Mouse (Mus musculus) central nervous system, embryonic 18 days (tissue): ENCODE results near the gene Phykpl. TPM values are rescaled to one million over a fixed set of nuclear protein-coding genes. Genes with fewer than 3 reads are reported as not detected.

Source experiments
- polyA plus RNA-seq: library from polyadenylated mRNA; depleted of rRNA; stranded (reverse); fragments of >200 nt; gene quantifications from 2 replicates; pipeline ENCODE4 v1.2.3, GENCODE M21; 2012; rRNA removed

Gene Phykpl
- 6.6 and 7.3 TPM in 2 replicates for polyA plus RNA-seq

DNA sequence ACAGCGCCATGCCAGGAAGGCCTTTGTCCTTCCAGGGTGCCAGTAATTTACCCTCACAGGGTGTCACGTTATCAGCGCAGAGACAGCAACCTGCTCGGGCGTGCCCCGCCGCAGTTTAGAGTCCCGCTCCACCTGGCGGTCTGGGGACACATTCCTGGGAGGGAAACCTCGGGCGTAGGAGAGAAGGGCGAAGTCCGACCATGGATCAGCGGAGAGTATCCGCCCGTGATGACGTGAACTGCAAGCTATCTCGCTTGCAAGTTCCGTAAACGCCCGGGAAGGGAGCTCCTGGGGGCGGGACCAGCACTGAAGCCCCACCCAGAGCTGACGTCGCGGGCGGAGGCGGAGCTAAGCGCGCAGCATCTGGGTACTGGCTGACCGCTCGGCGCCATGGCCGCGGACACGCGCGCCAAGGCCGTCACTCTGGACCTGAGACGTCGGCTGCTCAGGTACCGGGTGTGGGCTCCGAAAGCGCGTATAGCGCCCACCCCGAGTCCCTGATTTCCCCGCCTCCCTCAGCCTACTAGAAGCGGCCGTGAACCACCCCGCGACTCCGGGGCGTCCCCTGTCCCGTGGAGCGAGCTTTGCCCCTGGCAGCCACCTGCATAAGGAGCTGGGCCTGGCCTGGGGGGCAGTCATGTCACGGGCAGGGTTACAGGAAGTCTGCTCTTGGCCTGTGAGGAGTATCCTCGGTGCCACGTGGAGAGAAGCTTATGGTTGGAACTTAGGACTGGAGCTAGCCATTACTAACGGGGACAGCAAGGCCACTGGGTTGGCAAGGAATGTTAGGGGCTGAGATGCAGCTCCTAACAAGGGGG, at the start of gene Phykpl:
TSS of gene Phykpl (plus strand) at position 327 of the 818 bp plus-strand sequence.

DNA sequence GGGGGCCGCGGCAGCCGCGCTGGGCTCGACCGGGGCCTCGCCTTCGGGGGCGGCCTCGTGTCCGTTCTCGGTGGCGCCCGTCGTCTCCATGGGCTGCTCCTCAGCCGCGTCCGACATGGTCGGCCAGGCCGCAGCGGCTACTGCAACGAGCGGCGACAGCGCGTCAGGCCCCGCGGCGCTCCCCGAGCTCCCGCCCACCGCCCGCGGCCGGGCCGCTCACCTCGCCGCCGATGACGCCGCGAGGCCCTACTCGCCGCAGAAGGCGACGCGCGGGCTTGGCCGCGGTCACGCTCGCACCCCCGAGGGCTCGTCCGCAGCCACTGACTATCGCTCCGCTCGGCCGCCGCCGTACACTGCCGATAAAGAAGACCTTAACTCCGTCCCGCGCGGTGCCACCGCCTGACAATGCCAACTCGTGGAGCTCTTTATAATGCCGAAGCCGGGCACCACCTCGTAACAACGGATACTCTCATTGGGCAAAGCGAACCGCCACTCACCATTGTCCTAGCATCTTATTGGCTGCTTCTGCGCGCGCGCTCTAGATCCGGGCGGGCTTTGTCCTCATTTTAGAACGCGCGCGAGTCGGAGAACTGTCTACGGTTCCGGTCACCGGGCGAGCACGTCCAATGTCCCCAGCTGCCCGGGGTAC, 22.0 kb downstream of the Phykpl start, which contains the start of gene Hnrnpab:
TSS of gene Hnrnpab (minus strand) at position 401 of the 649 bp plus-strand sequence.

DNA sequence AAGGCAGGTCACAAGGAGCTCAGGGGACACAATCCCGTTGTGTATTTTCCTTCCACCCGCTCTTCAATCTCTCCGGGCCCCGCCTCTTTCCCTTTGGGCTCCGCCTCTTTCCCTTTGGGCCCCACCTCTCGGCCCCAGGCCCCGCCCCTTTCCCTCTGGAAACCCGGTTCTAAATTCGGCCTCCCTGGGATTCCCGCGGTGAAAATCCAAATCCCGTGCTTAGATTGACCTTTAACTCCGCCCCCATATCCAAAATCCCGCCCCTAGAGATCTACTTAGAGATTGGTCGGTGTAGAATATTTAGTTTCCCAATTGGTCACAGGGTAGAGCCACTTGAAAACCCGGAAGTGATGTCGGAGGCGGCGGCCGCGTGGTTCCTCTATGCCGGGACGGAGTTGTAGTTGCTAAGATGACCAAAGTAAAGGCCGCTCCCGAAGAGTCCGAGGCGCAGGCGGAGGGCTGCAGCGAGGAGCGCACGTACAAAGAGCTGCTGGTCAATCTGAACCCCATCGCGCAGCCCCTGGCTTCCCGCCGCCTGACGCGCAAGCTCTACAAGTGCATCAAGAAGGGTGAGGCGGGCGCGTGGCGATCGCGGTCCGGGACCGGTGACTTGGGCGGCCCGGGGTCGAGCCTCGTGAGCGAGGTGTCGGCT, 35.0 kb downstream of the Phykpl start, which contains the start of gene Nhp2:
TSS of gene Nhp2 (plus strand) at position 327 of the 652 bp plus-strand sequence.

GRCm38 (mm10) chr11:51635525-51636322, 51.2 kb downstream of the Phykpl start, which contains the start of gene Rmnd5b:
Gene Rmnd5b, minus strand, starts transcription at chr11:51635896.

DNA sequence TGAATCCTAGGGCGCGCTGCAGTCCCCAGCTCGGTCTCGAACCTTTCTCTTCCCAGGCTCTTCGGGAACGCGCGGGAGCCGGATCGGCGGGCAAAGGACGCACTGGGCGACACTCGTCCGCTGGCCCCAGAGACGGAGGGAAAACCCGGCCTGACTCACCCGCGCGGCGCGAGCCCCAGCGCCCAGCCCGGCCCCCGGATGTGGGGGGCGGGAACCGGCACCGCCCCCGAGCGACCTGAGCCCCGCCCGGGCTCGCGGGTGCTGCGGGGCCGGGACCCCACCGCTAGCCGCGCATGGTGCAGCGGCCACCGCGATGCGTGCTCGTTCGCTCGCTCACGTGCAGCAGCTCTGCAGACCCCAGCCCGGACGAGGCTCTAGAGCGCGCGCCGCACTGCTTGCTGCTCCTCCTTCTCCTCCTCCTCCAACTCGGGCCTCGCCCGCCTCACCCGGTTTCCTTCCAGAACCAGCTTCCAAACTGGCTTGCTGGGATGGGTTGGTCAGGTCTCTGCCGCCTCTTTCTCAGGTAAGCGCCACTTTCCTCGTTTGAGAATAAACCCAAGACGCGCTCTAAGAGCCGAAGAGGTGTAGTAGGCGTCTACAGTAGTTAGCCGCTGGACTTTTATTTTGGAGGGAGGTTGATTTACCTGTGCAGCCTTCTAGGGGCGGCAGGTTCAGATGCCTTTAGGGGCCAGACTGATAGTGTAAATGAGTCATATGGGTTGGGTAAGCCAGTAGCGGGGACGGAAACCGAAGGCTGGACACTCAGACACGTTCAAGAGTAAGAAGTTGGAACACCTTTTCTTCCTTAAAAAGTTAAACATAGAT, 66.3 kb downstream of the Phykpl start, which contains the start of the genes N4bp3 and D930048N14Rik:
TSS of gene N4bp3 (minus strand) at position 152 of the 825 bp plus-strand sequence.
TSS of gene D930048N14Rik (plus strand) at position 264 of the 825 bp plus-strand sequence.

Other genes starting within 250 kb of the Phykpl start
- 444 and 467 TPM in 2 replicates for gene Hnrnpab, start 22.1 kb downstream of the Phykpl start, polyA plus RNA-seq
- gene Nhp2, start 35.0 kb downstream of the Phykpl start, polyA plus RNA-seq, result 74.7 and 79.1 TPM in 2 replicates
- gene Rmnd5b, start 51.1 kb downstream of the Phykpl start, polyA plus RNA-seq, result 76.4 and 79.9 TPM in 2 replicates
- 11.4 and 13.2 TPM in 2 replicates for gene N4bp3, start 66.1 kb downstream of the Phykpl start, polyA plus RNA-seq
- gene D930048N14Rik, start 66.2 kb downstream of the Phykpl start, polyA plus RNA-seq, result 3.2 and 3.3 TPM in 2 replicates
- 54.5 and 57.5 TPM in 2 replicates for gene 0610009B22Rik, start 104.1 kb downstream of the Phykpl start, polyA plus RNA-seq
- gene Sec24a, start 178.9 kb downstream of the Phykpl start, polyA plus RNA-seq, result 9.7 and 10.1 TPM in 2 replicates
- 105 and 120 TPM in 2 replicates for gene Sar1b, start 178.9 kb downstream of the Phykpl start, polyA plus RNA-seq